Mouse (Mus musculus): Measurements from ENCODE around the gene Pramel3. TPM values are rescaled to one million over a fixed set of nuclear protein-coding genes. Genes with fewer than 3 reads are reported as not detected.

The Pramel3 gene
- not detected for polyA plus RNA-seq (2017; shearing (Covaris generic))

DNA sequence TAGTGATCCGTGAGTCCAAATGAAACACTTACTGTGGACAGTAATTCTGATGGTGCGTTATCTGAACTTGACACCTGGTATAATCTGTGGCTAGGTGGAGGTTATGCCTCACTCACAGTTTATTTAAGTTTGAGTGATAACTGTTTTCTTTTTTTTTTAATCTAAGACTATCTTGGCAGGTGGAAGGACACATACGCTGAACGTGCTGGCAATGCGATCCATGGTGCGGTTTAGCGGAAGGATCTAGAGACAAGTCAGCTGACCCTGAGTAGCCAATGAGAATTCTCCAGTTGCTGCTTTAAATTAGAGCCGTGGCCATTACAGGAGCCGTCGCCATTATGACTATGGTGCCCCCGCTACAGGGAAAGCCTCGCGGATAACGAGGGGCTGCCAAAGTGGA is at the start of gene Pramel3:
Pramel3 (plus strand) TSS at position 301 of the 400 bp plus-strand sequence.

Other genes with a start within 250 kb of the Pramel3 start
- gene Gm15023, start 124.7 kb upstream of the Pramel3 start, polyA plus RNA-seq (2017; shearing (Covaris generic)): not detected
- gene Tceal6, start 91.6 kb upstream of the Pramel3 start, polyA plus RNA-seq (2017; shearing (Covaris generic)): not detected
- gene Gm5128, start 71.0 kb downstream of the Pramel3 start, polyA plus RNA-seq (2017; shearing (Covaris generic)): not detected
- gene Gm7903, start 131.5 kb downstream of the Pramel3 start, polyA plus RNA-seq (2017; shearing (Covaris generic)): not detected
- gene AV320801, start 192.3 kb downstream of the Pramel3 start, polyA plus RNA-seq (2017; shearing (Covaris generic)): 0.77 TPM

All from effector memory CD4-positive, alpha-beta T cell, adult 7 months (primary cell).